Mouse (Mus musculus) heart, adult 2 months (tissue): ENCODE results near the gene 4833427G06Rik. TPM values are rescaled to one million over a fixed set of nuclear protein-coding genes. Genes with fewer than 3 reads are reported as not detected.

Source experiments
- DNase-seq, 2 experiments: peaks; one replicate each; pipeline ENCODE4 v3.0.0; 2021
- H3K27ac ChIP-seq: fragments of 200-600 bp; 2 replicates; pipeline ENCODE4 v1.8.1; 2022
- H3K27me3 ChIP-seq: fragments of 200-500 bp; 2 replicates; pipeline ENCODE4 v1.6.1; 2012; ENCODE audit warnings: mild to moderate bottlenecking, low read length, inconsistent platforms, mixed read lengths; ENCODE audit not compliant: control insufficient read depth, insufficient read depth
- H3K36me3 ChIP-seq: fragments of 200-500 bp; 2 replicates; pipeline ENCODE4 v1.6.1; 2012; ENCODE audit warnings: low read length, inconsistent platforms; ENCODE audit not compliant: control insufficient read depth, insufficient read depth
- H3K4me1 ChIP-seq: fragments of 200-500 bp; 2 replicates; pipeline ENCODE4 v1.6.1; 2011; ENCODE audit warnings: low read length; ENCODE audit not compliant: control insufficient read depth, insufficient read depth
- H3K4me3 ChIP-seq: fragments of 200-600 bp; 2 replicates; pipeline ENCODE4 v1.8.1; 2022
- H3K79me2 ChIP-seq: fragments of 200-500 bp; replicated peaks from 2 replicates; pipeline ENCODE4 v1.6.1; 2012; ENCODE audit warnings: mild to moderate bottlenecking, inconsistent platforms, low read length, moderate library complexity, mixed read lengths; ENCODE audit not compliant: control insufficient read depth, insufficient read depth
- H3K9ac ChIP-seq: fragments of 200-500 bp; 2 replicates; pipeline ENCODE4 v1.6.1; 2012; ENCODE audit warnings: low read depth, mild to moderate bottlenecking, control low read depth, inconsistent platforms, low read length, mixed read lengths
- CTCF ChIP-seq: fragments of 200-600 bp; IDR thresholded peaks from 2 replicates; pipeline ENCODE4 v1.8.1; 2022; ENCODE audit warnings: antibody characterized with exemption, mild to moderate bottlenecking, moderate library complexity
- EP300 ChIP-seq: fragments of 200-500 bp; IDR thresholded peaks from 2 replicates; pipeline ENCODE4 v1.6.1; 2011; ENCODE audit warnings: low read depth, low read length, control low read depth; ENCODE audit not compliant: insufficient read depth
- POLR2A ChIP-seq: fragments of 200-500 bp; IDR thresholded peaks from 2 replicates; pipeline ENCODE4 v1.6.1; 2011; ENCODE audit warnings: mild to moderate bottlenecking, low read depth, low read length, control low read depth; ENCODE audit not compliant: insufficient read depth
- WGBS: fragments of 180-500 bp; shearing (Covaris S2); methylation state at CpG from one replicate; pipeline ENCODE4 v1.1.7; 2018; 5-methylcytosine and 5-hydroxymethylcytosine counted together
- intact Hi-C: fragments of 180-260 bp; cut with DNase I; formaldehyde crosslinking; loops from one replicate; pipeline ENCODE4 v1.15.1; 2025
- polyA plus RNA-seq: library from polyadenylated mRNA; depleted of rRNA; stranded (reverse); fragments of >200 nt; gene quantifications from 2 replicates; pipeline ENCODE4 v1.2.3, GENCODE M21; 2012
- total RNA-seq, 2 experiments: library from RNA; stranded (reverse); gene quantifications; 2 replicates each; pipeline ENCODE4 v1.2.3; 2021

The 4833427G06Rik gene
- total and polyA plus RNA-seq, 3 experiments = 0.12 TPM; not detected in 2

DNA sequence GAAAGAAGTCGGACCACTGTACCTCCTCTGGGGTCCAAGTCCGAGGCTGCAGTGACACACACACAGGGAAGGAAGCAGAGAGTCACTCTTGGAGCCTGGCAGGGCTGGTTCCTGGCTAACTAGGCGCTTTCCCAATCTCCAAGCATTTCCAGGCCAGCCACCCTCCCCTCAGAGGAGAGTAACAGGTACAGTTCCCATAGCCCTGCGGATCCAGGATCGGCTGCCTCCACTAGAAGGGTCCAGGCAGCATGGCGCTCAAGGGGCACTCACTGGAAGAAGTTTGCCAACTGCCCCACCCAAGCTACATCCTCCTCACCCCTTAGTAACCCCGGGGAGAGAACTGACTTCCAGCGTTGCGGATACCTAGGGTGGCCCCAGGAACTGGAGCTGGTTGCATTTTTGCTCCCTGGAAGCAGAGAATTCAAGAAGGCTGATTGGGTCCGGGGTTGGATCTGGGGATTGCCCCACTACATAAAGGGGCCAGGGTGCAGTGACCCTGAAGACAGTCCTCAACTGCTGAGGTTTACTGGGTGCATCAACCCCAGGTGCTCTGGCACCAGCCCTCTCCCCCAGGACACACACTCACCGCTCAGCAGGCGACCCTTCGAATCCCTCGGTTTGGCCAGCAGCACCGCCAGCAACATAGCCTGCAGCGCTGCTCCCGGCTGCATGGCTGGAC lies 25.4 kb downstream of the 4833427G06Rik start:
- under 1% methylated on average over 17 of the region's 17 CpGs for WGBS
- Histone ChIP-seq H3K27me3 (no peaks in the 10 kb centered on the region), H3K9ac (peak overlapping the region; percentile 67), H3K4me3 (peak overlapping the region; percentile 45), H3K36me3 (no peaks in the 10 kb centered on the region), H3K27ac (peak overlapping the region; percentile 71), H3K79me2 (no peaks in the 10 kb centered on the region), H3K4me1 (peaks cover 5% of the 10 kb centered on the region)
- TF ChIP-seq CTCF (no peak), EP300 (no peak)
- DNase-seq = peak; percentile 31 to 56
- intact Hi-C loops = no loop called here

DNA sequence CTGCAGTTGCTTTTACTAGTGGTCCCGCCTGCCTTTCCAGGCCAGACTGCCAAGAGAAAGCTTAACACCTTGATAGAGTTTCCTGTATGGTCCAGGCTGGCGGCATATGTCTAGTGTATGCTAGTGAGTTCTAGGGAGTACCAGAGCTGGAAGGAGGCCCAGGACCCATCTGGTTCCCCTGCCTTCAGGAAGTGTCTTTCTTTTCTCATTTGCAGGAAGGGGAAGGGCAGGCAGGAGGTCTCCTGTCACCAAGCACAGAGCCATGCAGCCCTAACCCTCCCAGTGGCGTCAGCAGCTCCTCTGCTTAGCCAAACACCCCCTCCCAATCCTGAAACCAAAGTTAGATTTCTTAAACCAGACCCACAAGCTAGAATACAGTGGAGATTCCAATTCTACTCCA lies 26.1 kb downstream of the 4833427G06Rik start:
- intact Hi-C loops = no loop called here
- peak; percentile 36 to 50 for DNase-seq
- no peak overlapping the region for H3K27ac ChIP-seq

DNA sequence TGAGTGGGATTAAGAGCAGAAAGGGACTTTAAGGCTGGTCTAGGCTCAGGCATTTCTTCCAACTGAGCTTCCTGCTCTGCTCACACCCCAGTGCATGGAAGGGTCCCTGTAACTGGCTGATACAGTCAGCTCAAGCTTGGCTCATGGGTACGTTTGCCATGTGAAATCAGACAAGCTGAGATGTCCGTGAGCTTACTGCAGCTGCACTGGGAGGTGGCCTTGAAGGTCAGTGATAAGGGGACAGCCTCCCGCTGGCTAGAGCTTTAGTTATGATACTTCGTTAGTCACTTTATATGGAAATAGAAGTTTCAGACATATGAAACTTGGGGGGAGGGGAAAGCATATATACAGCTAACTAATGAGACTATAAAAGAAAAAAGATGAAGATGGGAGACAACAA lies 31.1 kb downstream of the 4833427G06Rik start:
- no peak overlapping the region for H3K9ac ChIP-seq
- H3K4me3 ChIP-seq = no peak overlapping the region
- 50% methylated on average over 4 of the region's 4 CpGs for WGBS
- TF ChIP-seq EP300 = no peak
- no peak for TF ChIP-seq CTCF
- TF ChIP-seq POLR2A = no peak
- H3K27ac ChIP-seq = no peak overlapping the region
- no peaks in the 10 kb centered on the region for H3K27me3 ChIP-seq
- no peaks in the 10 kb centered on the region for H3K79me2 ChIP-seq
- intact Hi-C loops = no loop called here
- H3K4me1 ChIP-seq = peaks cover 2% of the 10 kb centered on the region; the same call in 1 of the 2 replicates
- DNase-seq = no peak
- H3K36me3 ChIP-seq = no peaks in the 10 kb centered on the region

More for the DNA sequence above, 26.1 kb downstream of the 4833427G06Rik start:
- Histone ChIP-seq H3K36me3 (no peaks in the 10 kb centered on the region), H3K4me1 (peaks cover 5% of the 10 kb centered on the region), H3K79me2 (no peaks in the 10 kb centered on the region), H3K4me3 (peak overlapping the region; percentile 12; the same call in 1 of the 2 replicates), H3K9ac (peak overlapping the region; percentile 1; the same call in 1 of the 2 replicates), H3K27me3 (no peaks in the 10 kb centered on the region)
- 25% methylated on average over 3 of the region's 3 CpGs for WGBS
- TF ChIP-seq EP300 (0 out of 2 replicates have a peak, but pooled peaks have one; percentile 51), POLR2A (no peak)

DNA sequence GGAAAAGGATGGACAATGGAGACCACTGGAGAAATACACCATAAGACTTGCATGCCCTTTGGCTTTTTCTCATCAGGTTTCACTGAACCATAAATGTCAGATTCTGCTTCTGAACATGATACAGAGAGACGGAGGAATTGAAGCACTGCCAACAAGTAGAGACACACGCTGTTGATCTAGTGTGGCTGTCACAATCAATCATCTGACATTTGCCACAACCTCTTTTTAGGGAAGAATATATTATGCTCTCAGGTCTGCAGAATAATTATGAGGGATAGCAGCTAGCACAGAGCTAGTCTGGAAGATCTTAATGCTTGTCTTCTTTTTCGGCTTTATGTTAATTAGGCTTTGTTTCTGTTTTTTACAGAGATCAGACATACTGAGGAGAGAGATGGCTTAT lies 33.7 kb downstream of the 4833427G06Rik start:
- H3K27me3 ChIP-seq = no peaks in the 10 kb centered on the region
- no peak overlapping the region for H3K9ac ChIP-seq

DNA sequence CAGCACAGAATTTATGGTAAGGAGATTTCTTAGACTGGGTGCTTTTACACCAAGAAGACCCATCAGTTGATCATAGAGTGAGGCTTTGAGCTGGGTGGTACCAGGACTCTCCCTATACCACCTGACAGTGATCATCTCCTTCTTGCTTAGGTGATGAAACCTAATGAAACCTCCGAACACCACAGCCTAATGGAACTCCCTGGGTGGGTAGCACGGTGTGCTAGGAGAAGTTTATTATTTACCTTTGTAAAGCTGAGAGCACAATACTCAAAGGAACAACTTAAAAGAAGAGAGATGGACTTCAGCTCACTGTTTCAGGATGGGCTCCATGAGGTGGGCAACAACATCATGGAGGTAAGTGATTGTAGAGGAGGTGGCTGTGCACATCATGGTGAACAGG lies 41.3 kb downstream of the 4833427G06Rik start, which contains the start of gene Btg4:
Btg4 (plus strand) TSS at position 301 of the 400 bp plus-strand sequence.
- Histone ChIP-seq H3K36me3 (no peaks in the 10 kb centered on the region; the same call in 1 of the 2 replicates), H3K4me1 (peaks cover 1% of the 10 kb centered on the region; the same call in 1 of the 2 replicates), H3K27ac (no peak within 1 kb of the TSS), H3K79me2 (no peaks in the 10 kb centered on the region), H3K4me3 (no peak within 1 kb of the TSS), H3K9ac (no peak within 1 kb of the TSS), H3K27me3 (no peaks in the 10 kb centered on the region)
- TF ChIP-seq POLR2A (no peak), CTCF (no peak), EP300 (no peak)
- no peak for DNase-seq
- intact Hi-C loops = no loop called here
- 85% methylated on average over 2 of the region's 2 CpGs for WGBS

More for the DNA sequence above, 33.7 kb downstream of the 4833427G06Rik start:
- no peak overlapping the region for H3K4me3 ChIP-seq
- DNase-seq = no peak
- no peak for TF ChIP-seq CTCF
- H3K79me2 ChIP-seq = no peaks in the 10 kb centered on the region
- no peaks in the 10 kb centered on the region for H3K4me1 ChIP-seq
- intact Hi-C loops = no loop called here
- H3K36me3 ChIP-seq = no peaks in the 10 kb centered on the region
- no peak overlapping the region for H3K27ac ChIP-seq
- 67% methylated on average over 3 of the region's 3 CpGs for WGBS

DNA sequence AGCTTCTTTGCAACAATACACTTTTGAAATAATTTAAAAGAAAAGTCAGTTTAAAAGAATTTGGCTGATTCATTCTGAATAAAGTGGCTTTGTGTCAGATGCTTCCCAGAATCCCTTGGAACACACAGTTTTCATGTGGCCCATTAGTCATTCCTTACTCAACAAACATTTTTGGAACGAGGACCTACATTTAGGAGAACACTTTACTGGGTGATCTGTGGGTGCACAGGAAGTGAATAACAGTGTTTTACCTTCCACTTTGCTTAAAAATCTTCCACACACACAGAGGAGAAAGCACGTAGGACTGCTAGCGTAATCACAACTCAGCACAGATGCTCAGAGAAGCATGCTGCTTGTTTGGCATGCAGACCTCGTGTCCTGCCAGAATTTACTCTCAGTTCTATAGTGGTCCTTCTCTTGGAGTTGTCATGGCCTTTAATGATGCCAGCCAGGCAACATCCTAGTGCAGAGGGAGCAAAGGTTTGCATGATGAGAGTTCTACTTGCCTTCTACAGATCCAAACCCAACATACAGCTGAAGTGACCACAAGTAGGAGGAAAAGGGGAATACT lies 42.8 kb downstream of the 4833427G06Rik start:
- peaks cover 1% of the 10 kb centered on the region; the same call in 1 of the 2 replicates for H3K4me1 ChIP-seq

More for the DNA sequence above, 42.8 kb downstream of the 4833427G06Rik start:
- Histone ChIP-seq H3K9ac (no peak overlapping the region), H3K79me2 (no peaks in the 10 kb centered on the region), H3K27me3 (no peaks in the 10 kb centered on the region), H3K4me3 (no peak overlapping the region), H3K36me3 (no peaks in the 10 kb centered on the region; the same call in 1 of the 2 replicates), H3K27ac (no peak overlapping the region)
- TF ChIP-seq EP300 = no peak
- TF ChIP-seq POLR2A = no peak
- TF ChIP-seq CTCF = no peak
- DNase-seq = no peak
- 66% methylated on average over 4 of the region's 4 CpGs for WGBS
- intact Hi-C loops = no loop called here
